Mouse (Mus musculus) erythroblast, adult 5-6 weeks (primary cell): ENCODE measurements around the gene Gas2. TPM values are rescaled to one million over a fixed set of nuclear protein-coding genes. Genes with fewer than 3 reads are reported as not detected.
A peak's percentile ranks its signal among the peaks of the same experiment; 100 is the strongest.

Experiments used
- ATAC-seq: replicated peaks from 2 replicates; pipeline ENCODE4 v1.8.0; 2016; ENCODE audit warnings: moderate number of reproducible peaks, mild to moderate bottlenecking, moderate TSS enrichment, inconsistent platforms; ENCODE audit not compliant: poor library complexity, low FRiP score, severe bottlenecking
- total RNA-seq, 2 experiments: library from RNA; stranded (forward) in 1 of 2; stranded (reverse) in 1 of 2; fragments of 150-400 nt in 1 of 2; fragments of 200-764, 138-1000 nt in 1 of 2; gene quantifications; 2 replicates each; pipeline versions ENCODE4 v1.2.3 to v1.2.4; 2015 to 2017; ENCODE audit warnings: low replicate concordance in 2 of 2

Gene Gas2
- total RNA-seq, 2 experiments from 2014 or later: 1.8 to 2.7 TPM

- ATAC-seq: no peak
Measured at GRCm38 (mm10) chr7:51960698-51961374, 99.0 kb downstream of the Gas2 start.

DNA sequence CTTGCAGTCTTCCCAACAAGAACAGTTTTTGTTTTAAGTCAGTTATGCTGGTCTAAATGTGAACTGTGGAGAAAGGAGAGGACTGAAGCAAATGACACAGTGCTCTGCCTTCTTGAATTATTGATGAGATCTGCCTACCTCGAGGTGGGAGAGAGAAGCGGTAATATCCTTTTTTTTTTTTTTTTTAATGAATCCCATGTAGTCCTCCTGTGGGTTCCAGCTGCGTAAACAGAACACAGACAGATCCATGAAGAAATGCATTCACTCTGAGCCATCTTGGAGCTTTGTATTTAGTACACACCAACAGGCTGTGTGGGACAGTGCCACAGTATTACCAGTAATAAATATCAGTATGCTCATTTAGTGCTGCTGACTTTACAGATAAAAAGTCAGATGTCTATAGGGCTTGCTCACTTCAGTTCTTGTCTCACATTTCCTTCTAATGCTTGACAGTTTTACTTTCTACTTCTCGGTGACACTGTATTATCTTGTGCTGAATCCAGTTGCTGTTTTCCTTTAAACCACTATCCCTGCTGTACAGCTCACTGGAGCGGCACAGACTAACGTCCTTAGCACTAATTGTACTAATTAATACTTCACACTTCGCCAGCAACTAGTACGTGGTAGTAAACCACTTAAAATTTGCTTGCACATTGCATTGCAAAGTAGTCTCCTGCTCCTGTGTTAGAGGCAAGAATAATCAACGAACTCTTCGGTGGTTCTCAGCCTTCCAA, 100.6 kb downstream of the Gas2 start:
- ATAC-seq: no peak

DNA sequence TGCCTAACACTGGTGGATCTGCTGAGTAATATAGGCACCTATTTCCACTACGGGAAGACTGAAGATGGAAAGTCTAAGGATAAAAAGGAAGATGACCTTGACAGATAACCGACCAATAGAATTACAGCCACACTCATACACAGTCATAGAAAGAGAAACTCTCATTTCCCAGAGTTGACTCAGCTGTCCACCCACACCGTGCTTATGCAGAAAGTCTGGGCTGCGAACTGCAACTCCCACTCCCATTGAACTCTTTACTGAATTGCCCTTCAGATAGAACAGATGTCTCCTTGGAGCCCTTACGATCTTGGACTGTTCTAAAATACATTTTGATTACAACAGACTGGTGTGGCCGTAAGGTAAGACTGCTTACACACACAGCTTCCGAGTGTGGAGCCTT, 102.9 kb downstream of the Gas2 start:
- ATAC-seq: no peak

- ATAC-seq: no peak
Measured at GRCm38 (mm10) chr7:51967581-51967980, 105.8 kb downstream of the Gas2 start.

GRCm38 (mm10) chr7:51969379-51969778, 107.6 kb downstream of the Gas2 start:
- ATAC-seq: no peak

DNA sequence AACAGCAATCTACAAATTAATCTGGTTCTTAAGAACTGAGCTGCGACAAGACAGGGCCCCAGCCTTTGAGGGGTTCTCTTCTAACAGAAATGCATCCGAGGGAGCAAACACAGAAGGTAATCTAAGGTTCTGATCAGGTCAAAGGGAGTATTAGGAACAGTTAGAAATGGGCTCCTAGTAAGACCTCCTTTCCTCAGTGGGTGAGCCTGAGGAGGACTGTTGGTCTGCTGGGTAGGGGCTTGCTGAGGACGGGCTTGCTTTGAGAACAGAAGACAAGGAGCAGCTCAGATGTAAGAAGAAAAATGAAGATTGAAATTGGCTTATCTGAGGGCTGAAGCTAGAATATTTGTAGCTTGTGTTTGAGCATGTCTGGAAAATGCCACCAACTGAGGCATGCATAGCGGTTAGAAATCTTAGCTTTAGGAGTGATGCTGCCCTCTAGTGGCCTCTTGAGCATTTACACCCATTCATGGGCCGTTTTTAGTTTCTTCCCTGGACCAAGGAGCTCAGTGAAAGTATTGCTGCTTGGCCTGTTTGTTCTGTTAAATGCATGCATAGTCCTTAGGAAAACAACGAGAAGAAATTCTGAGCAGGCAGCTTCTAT, 110.5 kb downstream of the Gas2 start:
- ATAC-seq: peak; percentile 79; the same call in 1 of the 2 replicates

DNA sequence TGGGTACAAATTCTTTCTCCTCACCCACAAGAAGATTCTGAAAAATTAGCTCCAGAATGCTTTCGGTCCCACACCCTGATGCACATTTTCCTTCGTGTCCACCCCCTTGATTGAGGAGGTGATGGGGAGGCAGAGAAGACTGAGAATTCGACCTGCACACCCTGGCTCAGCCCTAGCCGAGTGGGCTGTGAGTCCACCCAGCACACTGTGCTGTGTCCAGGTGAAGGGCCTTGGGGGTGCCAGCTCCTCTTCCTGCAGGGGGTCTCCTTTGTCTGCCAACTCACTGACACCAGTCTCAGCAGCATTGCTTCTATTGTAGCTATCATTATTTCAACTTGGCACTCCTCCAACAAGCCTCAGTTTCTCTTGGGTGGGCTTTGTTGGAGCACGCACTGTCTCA, 111.3 kb downstream of the Gas2 start:
- ATAC-seq: no peak

DNA sequence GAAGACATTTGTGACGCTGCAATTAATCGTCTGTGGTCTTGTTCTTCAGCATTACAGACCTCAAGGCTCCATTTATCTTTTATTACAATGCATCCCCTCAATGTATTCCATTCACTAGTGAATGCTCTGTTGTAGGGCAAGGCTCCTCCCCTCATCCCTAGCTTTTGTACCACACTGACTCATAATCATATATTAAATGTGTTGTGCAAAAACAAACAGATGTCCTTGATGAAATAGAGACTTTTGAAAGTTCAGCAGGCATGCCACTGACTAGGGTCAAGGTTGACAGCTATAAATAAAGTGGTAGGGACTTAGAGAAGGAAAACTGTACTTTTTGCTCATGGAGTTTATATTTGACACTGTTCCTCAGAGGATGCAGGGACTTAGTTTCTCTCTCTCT, 111.7 kb downstream of the Gas2 start:
- ATAC-seq: no peak

- 0 out of 2 replicates have a peak, but pooled peaks have one; percentile 44 for ATAC-seq
Measured at GRCm38 (mm10) chr7:51975181-51975580, 113.4 kb downstream of the Gas2 start.

DNA sequence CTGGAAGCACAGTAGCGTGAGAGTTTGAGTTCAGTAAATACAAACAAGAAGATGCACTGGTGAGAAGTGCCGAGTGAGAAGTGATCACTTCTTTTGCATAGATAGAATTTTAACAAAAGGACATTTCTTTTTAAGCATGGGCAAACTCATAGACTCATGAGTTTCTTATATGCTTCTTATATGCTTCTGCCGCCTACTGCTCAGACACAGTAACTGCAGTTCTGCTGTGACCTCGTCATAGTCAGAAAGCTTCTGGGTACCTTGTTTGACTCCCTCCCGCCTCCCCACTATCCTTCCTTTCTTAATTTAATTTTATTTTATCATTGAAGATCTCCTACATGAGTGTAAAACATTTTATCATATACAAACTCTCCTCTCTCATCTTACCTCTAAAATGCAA, 117.5 kb downstream of the Gas2 start:
- ATAC-seq: peak; percentile 82

GRCm38 (mm10) chr7:51982303-51982702, 120.5 kb downstream of the Gas2 start:
- peak; percentile 76 for ATAC-seq

- no peak for ATAC-seq
Measured at GRCm38 (mm10) chr7:51985763-51986162, 123.9 kb downstream of the Gas2 start.

- ATAC-seq: no peak
Measured at GRCm38 (mm10) chr7:51986909-51987308, 125.1 kb downstream of the Gas2 start.

DNA sequence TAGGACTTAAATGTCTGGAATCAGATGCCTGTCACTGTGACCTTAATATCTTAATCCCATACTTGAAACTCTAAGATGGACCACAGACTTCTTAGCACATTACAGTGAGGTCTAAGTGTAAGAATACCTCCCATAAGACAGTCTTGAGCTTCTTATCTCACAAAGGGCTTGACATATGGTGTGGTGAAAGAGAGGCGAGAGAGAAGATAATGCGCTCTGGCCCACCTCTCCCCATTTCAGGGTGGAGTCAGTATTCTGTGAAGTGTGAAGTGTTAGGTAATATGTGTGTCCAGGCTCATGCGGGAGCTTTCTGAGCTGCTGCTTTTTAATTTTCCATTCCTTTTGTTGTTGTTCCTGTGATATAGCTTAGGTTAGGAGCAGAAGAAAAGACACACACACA, 129.2 kb downstream of the Gas2 start:
- peak; percentile 97 for ATAC-seq

GRCm38 (mm10) chr7:52005511-52006295, 143.9 kb downstream of the Gas2 start, which contains the start of gene Svip:
Gene Svip, minus strand, starts transcription at chr7:52006018.
- ATAC-seq: peak; percentile 91

- no peak for ATAC-seq
Measured at GRCm38 (mm10) chr7:52006296-52006630, 144.4 kb downstream of the Gas2 start.

GRCm38 (mm10) chr7:52007138-52007537, 145.3 kb downstream of the Gas2 start:
- no peak for ATAC-seq

DNA sequence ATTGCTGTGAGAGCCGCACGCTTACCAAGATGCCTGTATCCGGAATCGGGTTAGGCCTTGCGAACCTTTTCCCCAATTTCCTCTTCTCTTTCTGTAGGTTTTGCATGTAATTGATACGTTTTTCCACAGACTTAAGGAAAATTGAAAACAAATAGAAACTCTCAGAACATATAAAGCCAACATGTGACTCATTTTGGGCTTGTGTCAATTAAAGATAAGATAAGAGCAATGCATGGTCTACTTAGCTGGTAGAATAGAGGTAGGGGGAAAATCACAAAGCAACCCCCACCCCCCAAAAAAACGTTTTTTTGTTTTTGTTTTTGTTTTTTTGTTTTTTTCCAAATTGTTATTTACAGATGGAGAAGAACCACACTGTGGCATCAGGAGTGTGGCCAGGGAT, 151.6 kb downstream of the Gas2 start:
- no peak for ATAC-seq

DNA sequence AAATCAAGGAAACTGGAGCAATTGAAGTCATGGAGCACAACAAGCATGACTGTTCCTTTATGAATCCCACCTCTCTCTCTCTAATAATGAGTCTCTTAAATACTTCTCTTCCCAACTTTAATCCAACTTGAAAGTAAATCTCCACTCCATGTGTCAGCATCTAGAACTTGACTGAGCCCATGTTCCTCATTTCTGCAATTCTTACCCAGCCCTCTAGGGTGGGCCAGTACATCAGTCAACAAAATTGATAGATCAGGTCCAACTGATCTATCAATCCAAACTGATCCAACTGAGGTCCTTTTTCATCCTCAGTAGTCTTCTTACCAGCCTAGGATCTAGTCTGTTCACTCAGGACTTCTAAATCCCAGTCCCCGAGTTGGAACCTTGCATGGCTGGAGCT, 153.4 kb downstream of the Gas2 start:
- ATAC-seq: 0 out of 2 replicates have a peak, but pooled peaks have one; percentile 46

DNA sequence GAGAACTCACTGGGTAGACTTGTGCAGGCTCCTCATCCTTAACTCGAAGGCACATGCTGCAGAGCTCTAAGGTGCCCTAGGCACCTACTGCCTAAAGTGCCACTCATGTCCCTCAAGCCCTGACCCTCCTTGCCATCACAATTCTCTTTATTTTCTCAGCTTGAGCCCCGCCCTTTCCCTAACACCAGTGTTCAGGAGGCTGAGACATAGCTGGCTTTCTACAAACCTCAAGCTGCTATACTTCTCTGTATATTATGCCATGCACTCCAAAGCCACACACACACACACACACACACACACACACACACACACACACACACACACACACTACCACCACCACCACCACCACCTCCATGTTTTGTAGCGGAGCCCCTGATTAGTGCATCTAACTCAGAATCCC, 153.8 kb downstream of the Gas2 start, which contains the start of gene 1700015G11Rik:
1700015G11Rik (minus strand) TSS at position 101 of the 400 bp plus-strand sequence.
- no peak for ATAC-seq
